Mouse (Mus musculus): ENCODE measurements around the gene Pld1. TPM values are rescaled to one million over a fixed set of nuclear protein-coding genes. Genes with fewer than 3 reads are reported as not detected.

Pld1 gene
- polyA plus RNA-seq, 1 experiment from 2014 or later: 4.0 TPM

- Histone ChIP-seq H3K4me1 (no peaks in the 10 kb centered on the region), H3K9ac (replicated peaks) (no peak overlapping the region), H3K4me2 (no peak overlapping the region), H3K27me3 (replicated peaks) (no peaks in the 10 kb centered on the region), H3K4me3 (replicated peaks) (no peak overlapping the region), H3K27ac (replicated peaks) (no peak overlapping the region), H3K9me3 (replicated peaks) (no peaks in the 10 kb centered on the region), H3K36me3 (no peaks in the 10 kb centered on the region)
- 64% methylated on average over 9 of the region's 9 CpGs for WGBS
- ATAC-seq (ENCODE audit: low FRiP score): no peak
These were observed 39.7 kb downstream of the Pld1 start for GRCm38 (mm10) chr3:27978030-27978723.

GRCm38 (mm10) chr3:27981591-27981990, 43.1 kb downstream of the Pld1 start:
- 0 out of 2 replicates have a peak, but pooled peaks have one; percentile 4 for ATAC-seq (ENCODE audit: low FRiP score)
- no peaks in the 10 kb centered on the region for H3K27me3 ChIP-seq (replicated peaks)
- no peak overlapping the region for H3K9ac ChIP-seq (replicated peaks)
- no peaks in the 10 kb centered on the region for H3K9me3 ChIP-seq (replicated peaks)
- H3K27ac ChIP-seq (replicated peaks): no peak overlapping the region
- 52% methylated on average over 4 of the region's 4 CpGs for WGBS
- H3K4me2 ChIP-seq: no peak overlapping the region
- H3K4me3 ChIP-seq (replicated peaks): no peak overlapping the region
- 0 out of 2 replicates have a peak, but pooled peaks cover 3% of the 10 kb centered on the region for H3K4me1 ChIP-seq
- no peaks in the 10 kb centered on the region for H3K36me3 ChIP-seq

- Histone ChIP-seq H3K4me1 (0 out of 2 replicates have a peak, but pooled peaks cover 3% of the 10 kb centered on the region), H3K27me3 (replicated peaks) (no peaks in the 10 kb centered on the region), H3K4me3 (replicated peaks) (no peak overlapping the region), H3K36me3 (no peaks in the 10 kb centered on the region), H3K4me2 (no peak overlapping the region), H3K9ac (replicated peaks) (no peak overlapping the region), H3K27ac (replicated peaks) (no peak overlapping the region), H3K9me3 (replicated peaks) (no peaks in the 10 kb centered on the region)
- WGBS: 46% methylated on average over 7 of the region's 7 CpGs
- peak; percentile 62; the same call in 1 of the 2 replicates for ATAC-seq (ENCODE audit: low FRiP score)
These were observed 44.0 kb downstream of the Pld1 start for GRCm38 (mm10) chr3:27982436-27983017.

- H3K27ac ChIP-seq (replicated peaks): 0 out of 2 replicates have a peak overlapping the region, but pooled peaks have one; percentile 14
These were observed 44.8 kb downstream of the Pld1 start for GRCm38 (mm10) chr3:27983274-27983673.

GRCm38 (mm10) chr3:27983935-27984577, 45.6 kb downstream of the Pld1 start:
- H3K27me3 ChIP-seq (replicated peaks): no peaks in the 10 kb centered on the region
- peak overlapping the region; percentile 69 for H3K27ac ChIP-seq (replicated peaks)
- H3K36me3 ChIP-seq: no peaks in the 10 kb centered on the region
- H3K9ac ChIP-seq (replicated peaks): no peak overlapping the region
- no peaks in the 10 kb centered on the region for H3K9me3 ChIP-seq (replicated peaks)
- H3K4me1 ChIP-seq: peaks cover 7% of the 10 kb centered on the region; the same call in 1 of the 2 replicates
- ATAC-seq (ENCODE audit: low FRiP score): peak; percentile 88
- WGBS: 15% methylated on average over 14 of the region's 14 CpGs
- peak overlapping the region; percentile 46 for H3K4me2 ChIP-seq
- H3K4me3 ChIP-seq (replicated peaks): peak overlapping the region; percentile 26

More at GRCm38 (mm10) chr3:27983274-27983673, 44.8 kb downstream of the Pld1 start:
- ATAC-seq (ENCODE audit: low FRiP score): no peak
- Histone ChIP-seq H3K4me1 (peaks cover 7% of the 10 kb centered on the region; the same call in 1 of the 2 replicates), H3K4me3 (replicated peaks) (no peak overlapping the region), H3K36me3 (no peaks in the 10 kb centered on the region), H3K27me3 (replicated peaks) (no peaks in the 10 kb centered on the region), H3K9ac (replicated peaks) (no peak overlapping the region), H3K4me2 (no peak overlapping the region), H3K9me3 (replicated peaks) (no peaks in the 10 kb centered on the region)
- 68% methylated on average over 2 of the region's 2 CpGs for WGBS

GRCm38 (mm10) chr3:27984620-27985019, 46.1 kb downstream of the Pld1 start:
- H3K27me3 ChIP-seq (replicated peaks): no peaks in the 10 kb centered on the region
- WGBS: 59% methylated on average over 4 of the region's 4 CpGs
- ATAC-seq (ENCODE audit: low FRiP score): no peak
- peak overlapping the region; percentile 69 for H3K27ac ChIP-seq (replicated peaks)
- H3K9me3 ChIP-seq (replicated peaks): no peaks in the 10 kb centered on the region
- no peak overlapping the region for H3K9ac ChIP-seq (replicated peaks)
- peak overlapping the region; percentile 26 for H3K4me3 ChIP-seq (replicated peaks)
- H3K4me1 ChIP-seq: peaks cover 7% of the 10 kb centered on the region; the same call in 1 of the 2 replicates
- no peaks in the 10 kb centered on the region for H3K36me3 ChIP-seq
- peak overlapping the region; percentile 46 for H3K4me2 ChIP-seq

- H3K36me3 ChIP-seq: no peaks in the 10 kb centered on the region
- no peak for ATAC-seq (ENCODE audit: low FRiP score)
- no peak overlapping the region for H3K27ac ChIP-seq (replicated peaks)
- H3K27me3 ChIP-seq (replicated peaks): no peaks in the 10 kb centered on the region
- 89% methylated on average over 5 of the region's 5 CpGs for WGBS
- H3K4me1 ChIP-seq: peaks cover 7% of the 10 kb centered on the region; the same call in 1 of the 2 replicates
- H3K9ac ChIP-seq (replicated peaks): no peak overlapping the region
- H3K9me3 ChIP-seq (replicated peaks): no peaks in the 10 kb centered on the region
- H3K4me2 ChIP-seq: peak overlapping the region; percentile 46; the same call in 1 of the 2 replicates
- 0 out of 2 replicates have a peak overlapping the region, but pooled peaks have one; percentile 26 for H3K4me3 ChIP-seq (replicated peaks)
These were observed 46.8 kb downstream of the Pld1 start for GRCm38 (mm10) chr3:27985344-27985743.

GRCm38 (mm10) chr3:27987891-27988536, 49.5 kb downstream of the Pld1 start:
- WGBS: 50% methylated on average over 8 of the region's 8 CpGs
- no peak for ATAC-seq (ENCODE audit: low FRiP score)

GRCm38 (mm10) chr3:27991100-27991703, 52.7 kb downstream of the Pld1 start:
- Histone ChIP-seq H3K36me3 (no peaks in the 10 kb centered on the region), H3K4me1 (peaks cover 4% of the 10 kb centered on the region; the same call in 1 of the 2 replicates), H3K4me3 (replicated peaks) (no peak overlapping the region), H3K27me3 (replicated peaks) (no peaks in the 10 kb centered on the region), H3K4me2 (no peak overlapping the region), H3K9me3 (replicated peaks) (no peaks in the 10 kb centered on the region), H3K9ac (replicated peaks) (no peak overlapping the region), H3K27ac (replicated peaks) (no peak overlapping the region)
- no peak for ATAC-seq (ENCODE audit: low FRiP score)
- WGBS: 87% methylated on average over 2 of the region's 2 CpGs

More at GRCm38 (mm10) chr3:27987891-27988536, 49.5 kb downstream of the Pld1 start:
- H3K9me3 ChIP-seq (replicated peaks): no peaks in the 10 kb centered on the region
- no peak overlapping the region for H3K27ac ChIP-seq (replicated peaks)
- no peaks in the 10 kb centered on the region for H3K36me3 ChIP-seq
- H3K4me1 ChIP-seq: peaks cover 7% of the 10 kb centered on the region; the same call in 1 of the 2 replicates
- H3K4me3 ChIP-seq (replicated peaks): no peak overlapping the region
- H3K4me2 ChIP-seq: no peak overlapping the region
- H3K9ac ChIP-seq (replicated peaks): no peak overlapping the region
- H3K27me3 ChIP-seq (replicated peaks): no peaks in the 10 kb centered on the region

GRCm38 (mm10) chr3:27994175-27994990, 55.9 kb downstream of the Pld1 start:
- Histone ChIP-seq H3K27ac (replicated peaks) (no peak overlapping the region), H3K4me2 (no peak overlapping the region), H3K9ac (replicated peaks) (no peak overlapping the region), H3K36me3 (no peaks in the 10 kb centered on the region), H3K4me3 (replicated peaks) (no peak overlapping the region), H3K4me1 (no peaks in the 10 kb centered on the region), H3K27me3 (replicated peaks) (no peaks in the 10 kb centered on the region), H3K9me3 (replicated peaks) (no peaks in the 10 kb centered on the region)
- 91% methylated on average over 8 of the region's 8 CpGs for WGBS
- ATAC-seq (ENCODE audit: low FRiP score): no peak

All from neural tube, embryonic 15.5 days (tissue).